Mouse (Mus musculus) lung, postnatal 0 days (tissue): ENCODE results near the gene Zfand3.

Experiments
- CTCF ChIP-seq: IDR thresholded peaks from 2 replicates; pipeline ENCODE4 v1.5.1; 2016; ENCODE audit warnings: antibody characterized with exemption, mild to moderate bottlenecking
- EP300 ChIP-seq: IDR thresholded peaks from 2 replicates; pipeline ENCODE4 v1.6.1; 2016; ENCODE audit warnings: antibody characterized with exemption, mild to moderate bottlenecking, control low read depth

DNA sequence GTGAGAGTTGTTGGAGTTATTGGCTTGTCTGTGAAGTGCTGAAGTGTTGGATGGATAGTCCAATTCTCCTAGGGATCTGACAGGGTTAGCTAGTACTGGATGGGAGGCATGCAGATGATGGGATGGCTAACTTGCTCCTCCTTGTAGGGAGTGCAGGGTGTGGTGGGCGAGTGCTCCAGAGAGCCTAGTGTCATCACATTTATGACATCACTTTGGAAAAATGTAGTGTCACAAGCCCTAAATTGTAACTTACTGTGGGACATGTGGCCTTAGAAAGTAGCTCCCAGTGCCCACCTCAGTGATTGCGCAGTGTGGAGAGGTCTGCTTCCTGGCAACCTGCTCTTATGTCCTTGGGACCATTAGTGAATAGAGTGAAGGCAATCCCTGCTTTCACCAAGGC lies 2.3 kb downstream of the Zfand3 start:
- TF ChIP-seq CTCF (no peak), EP300 (no peak)
